Mouse (Mus musculus) CH12.LX (cell line): ENCODE data around the gene Lrriq3. TPM values are rescaled to one million over a fixed set of nuclear protein-coding genes. Genes with fewer than 3 reads are reported as not detected.

Source experiments
- DNase-seq: peaks from one replicate; pipeline ENCODE4 v3.0.0-alpha.2; 2013; ENCODE audit errors: extremely low read depth
- H3K27ac ChIP-seq: 2 replicates; pipeline ENCODE4 v1.5.1; 2012; ENCODE audit warnings: low read depth, mild to moderate bottlenecking, control low read depth, moderate library complexity; ENCODE audit not compliant: insufficient read depth
- H3K27me3 ChIP-seq: replicated peaks from 2 replicates; pipeline ENCODE3; 2012; ENCODE audit warnings: inconsistent platforms
- H3K36me3 ChIP-seq, 2 experiments: replicated peaks in 1 of 2; 2 replicates each; pipeline versions ENCODE3 to v1.6.1; 2012; ENCODE audit warnings: inconsistent platforms in 1 of 2, low read length in 1 of 2, mild to moderate bottlenecking in 1 of 2, mixed read lengths in 1 of 2, moderate library complexity in 1 of 2; ENCODE audit not compliant: control insufficient read depth in 1 of 2, insufficient read depth in 1 of 2
- H3K4me1 ChIP-seq, 2 experiments: 2 replicates each; pipeline ENCODE4 v1.6.1; 2012; ENCODE audit warnings: inconsistent platforms in 1 of 2, moderate library complexity in 1 of 2; ENCODE audit not compliant: insufficient read depth in 2 of 2, control insufficient read depth in 1 of 2
- H3K4me2 ChIP-seq: 2 replicates; pipeline ENCODE4 v1.6.1; 2012; ENCODE audit warnings: low read depth, mild to moderate bottlenecking, control low read depth; ENCODE audit not compliant: poor library complexity, insufficient read depth, severe bottlenecking
- H3K4me3 ChIP-seq, 3 experiments: fragments of 150-350 bp in 1 of 3; sonication (generic) in 1 of 3; replicated peaks in 1 of 3; 2 replicates each; pipeline versions ENCODE3 to v1.5.1; 2011 to 2012; ENCODE audit warnings: low read depth in 2 of 3, low read length in 2 of 3, mild to moderate bottlenecking in 2 of 3, moderate library complexity in 2 of 3, control low read depth in 1 of 3, improper control_type of control experiment in 1 of 3, inconsistent platforms in 1 of 3, mixed read lengths in 1 of 3; ENCODE audit not compliant: poor library complexity in 1 of 3
- H3K79me2 ChIP-seq: replicated peaks from 2 replicates; pipeline ENCODE4 v1.6.1; 2012; ENCODE audit warnings: mild to moderate bottlenecking, moderate library complexity; ENCODE audit not compliant: control insufficient read depth, poor library complexity, insufficient read depth, severe bottlenecking; ENCODE audit errors: extremely low read depth
- H3K9ac ChIP-seq: 2 replicates; pipeline ENCODE4 v1.6.1; 2012; ENCODE audit warnings: low read depth, mild to moderate bottlenecking, control low read depth, moderate library complexity; ENCODE audit not compliant: insufficient read depth
- H3K9me3 ChIP-seq: replicated peaks from 2 replicates; pipeline ENCODE3; 2012; ENCODE audit warnings: low read length, inconsistent platforms, mixed read lengths
- BHLHE40 ChIP-seq: IDR thresholded peaks from 2 replicates; pipeline ENCODE4 v1.6.1; 2011; ENCODE audit warnings: mild to moderate bottlenecking, low read depth, low read length, improper control_type of control experiment
- CHD1 ChIP-seq: IDR thresholded peaks from 2 replicates; pipeline ENCODE4 v1.6.1; 2012; ENCODE audit warnings: low read depth, low read length, improper control_type of control experiment, inconsistent platforms
- CTCF ChIP-seq, 2 experiments: IDR thresholded peaks in 1 of 2; conservative IDR thresholded peaks in 1 of 2; 2 replicates each; pipeline ENCODE4 v1.5.1; 2011 to 2012; ENCODE audit warnings: low read depth in 2 of 2, low read length in 2 of 2, improper control_type of control experiment in 1 of 2, inconsistent platforms in 1 of 2, mild to moderate bottlenecking in 1 of 2, moderate library complexity in 1 of 2
- ELF1 ChIP-seq: IDR thresholded peaks from 2 replicates; pipeline ENCODE4 v1.6.1; 2014; ENCODE audit warnings: low read depth, mild to moderate bottlenecking, inconsistent platforms, low read length, improper control_type of control experiment
- JUN ChIP-seq: IDR thresholded peaks from 2 replicates; pipeline ENCODE4 v1.6.1; 2011; ENCODE audit warnings: low read depth, mild to moderate bottlenecking, low read length, improper control_type of control experiment, moderate library complexity; ENCODE audit not compliant: insufficient read depth
- JUND ChIP-seq: conservative IDR thresholded peaks from 2 replicates; pipeline ENCODE4 v1.6.1; 2011; ENCODE audit warnings: low read depth, low read length, improper control_type of control experiment
- MAX ChIP-seq: IDR thresholded peaks from 2 replicates; pipeline ENCODE4 v1.6.1; 2011; ENCODE audit warnings: low read length, improper control_type of control experiment
- MEF2A ChIP-seq: IDR thresholded peaks from 2 replicates; pipeline ENCODE4 v1.6.1; 2014; ENCODE audit warnings: low read depth, mild to moderate bottlenecking, inconsistent platforms, low read length, improper control_type of control experiment, borderline replicate concordance
- MXI1 ChIP-seq: IDR thresholded peaks from 2 replicates; pipeline ENCODE4 v1.6.1; 2011; ENCODE audit warnings: mild to moderate bottlenecking, low read depth, low read length, improper control_type of control experiment
- MYC ChIP-seq: IDR thresholded peaks from 2 replicates; pipeline ENCODE4 v1.6.1; 2011; ENCODE audit warnings: low read depth, mild to moderate bottlenecking, improper control_type of control experiment, low read length
- PAX5 ChIP-seq: IDR thresholded peaks from 2 replicates; pipeline ENCODE4 v1.6.1; 2012; ENCODE audit warnings: low read length, inconsistent platforms, mixed read lengths
- POLR2A ChIP-seq: IDR thresholded peaks from 2 replicates; pipeline ENCODE4 v1.6.1; 2011; ENCODE audit warnings: low read depth, mild to moderate bottlenecking, improper control_type of control experiment, low read length
- RCOR1 ChIP-seq: conservative IDR thresholded peaks from 2 replicates; pipeline ENCODE4 v1.6.1; 2012; ENCODE audit warnings: low read depth, mild to moderate bottlenecking, inconsistent platforms, low read length, improper control_type of control experiment
- SMC3 ChIP-seq: IDR thresholded peaks from 2 replicates; pipeline ENCODE4 v1.6.1; 2011; ENCODE audit warnings: low read depth, low read length, improper control_type of control experiment
- TBP ChIP-seq: conservative IDR thresholded peaks from 2 replicates; pipeline ENCODE4 v1.6.1; 2011; ENCODE audit warnings: low read depth, low read length, improper control_type of control experiment
- TCF12 ChIP-seq: IDR thresholded peaks from 2 replicates; pipeline ENCODE4 v1.6.1; 2014; ENCODE audit warnings: low read depth, mild to moderate bottlenecking, inconsistent platforms, low read length, improper control_type of control experiment
- UBTF ChIP-seq: IDR thresholded peaks from 2 replicates; pipeline ENCODE4 v1.6.1; 2012; ENCODE audit warnings: low read depth, mild to moderate bottlenecking, inconsistent platforms, low read length, improper control_type of control experiment, moderate library complexity
- USF1 ChIP-seq: IDR thresholded peaks from 2 replicates; pipeline ENCODE4 v1.6.1; 2014; ENCODE audit warnings: low read depth, mild to moderate bottlenecking, inconsistent platforms, low read length, improper control_type of control experiment
- ZC3H11A ChIP-seq: IDR thresholded peaks from 2 replicates; pipeline ENCODE4 v1.6.1; 2012; ENCODE audit warnings: low read depth, mild to moderate bottlenecking, inconsistent platforms, low read length, improper control_type of control experiment
- ZKSCAN1 ChIP-seq: IDR thresholded peaks from 2 replicates; pipeline ENCODE4 v1.6.1; 2012; ENCODE audit warnings: low read depth, inconsistent platforms, low read length, improper control_type of control experiment, borderline replicate concordance
- ZNF384 ChIP-seq: IDR thresholded peaks from 2 replicates; pipeline ENCODE4 v1.6.1; 2012; ENCODE audit warnings: low read depth, low read length, improper control_type of control experiment, inconsistent platforms
- dilution Hi-C: fragments of 300-500 bp; cut with MboI; formaldehyde crosslinking; loops from 2 replicates; pipeline ENCODE4 v1.14.3; 2020; ENCODE audit warnings: low sequenced_read_pairs; ENCODE audit not compliant: extremely low pct_unique_long_range_greater_than_20kb, extremely low pct_ligation_motif_present
- in situ Hi-C: fragments of 300-500 bp; cut with MboI; formaldehyde crosslinking; loops from 3 replicates; pipeline ENCODE4 v1.14.3; 2019; ENCODE audit warnings: low sequenced_read_pairs, low pct_ligation_motif_present, low pct_unique_long_range_greater_than_20kb, mixed read lengths
- polyA plus RNA-seq: library from polyadenylated mRNA; unstranded; fragments of >175 nt; gene quantifications from 2 replicates; pipeline ENCODE4 v1.2.1, GENCODE M21; 2012; ENCODE audit warnings: low read depth; ENCODE audit not compliant: insufficient read length
- total RNA-seq, 2 experiments: library from RNA; depleted of rRNA; stranded (reverse); fragments of 300-350 nt in 1 of 2; fragments of >200 nt in 1 of 2; gene quantifications; 2 replicates each; pipeline ENCODE4 v1.2.3; 2012 to 2014

Gene Lrriq3
- total and polyA plus RNA-seq, 3 experiments, result 0.51 to 1.7 (median 0.68) TPM

DNA sequence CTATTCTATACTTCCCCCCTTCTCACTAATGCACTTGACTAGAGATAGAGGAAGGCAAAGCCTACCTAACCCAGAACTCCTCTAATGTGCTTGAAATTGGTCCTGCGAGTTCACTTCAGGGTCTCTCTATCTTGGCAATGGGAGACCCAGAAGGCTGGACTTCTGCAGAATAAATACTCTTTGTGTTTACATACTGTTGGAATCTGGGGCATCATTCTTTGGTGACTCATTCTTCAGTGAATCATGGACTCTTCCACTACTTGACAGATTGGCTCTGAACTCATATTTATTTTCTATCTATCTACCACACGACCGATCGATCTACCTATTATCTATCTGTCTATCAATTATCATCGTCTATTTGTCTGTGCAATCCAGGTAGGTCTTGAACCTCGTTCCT, 1.2 kb upstream of the Lrriq3 start:
- Histone ChIP-seq H3K27me3 (no peaks in the 10 kb centered on the region), H3K4me2 (peak overlapping the region; percentile 90), H3K36me3 (peaks cover 7 to 13% of the 10 kb centered on the region in 2 experiments), H3K4me1 (peaks cover 2 to 5% of the 10 kb centered on the region in 2 experiments; a peak in 2 of 4 replicates), H3K9me3 (peaks cover 2% of the 10 kb centered on the region), H3K79me2 (no peaks in the 10 kb centered on the region; the same call in 1 of the 2 replicates), H3K27ac (no peak overlapping the region), H3K4me3 (peak overlapping the region in 2 of 3 experiments; percentile 78 to 88), H3K9ac (peak overlapping the region; percentile 95; the same call in 1 of the 2 replicates)
- dilution Hi-C loops, result no loop called here
- TF ChIP-seq MAX (no peak), POLR2A (no peak), MXI1 (no peak), PAX5 (no peak), TBP (no peak), JUN (no peak), ZC3H11A (no peak), TCF12 (no peak), CHD1 (no peak), RCOR1 (no peak), ELF1 (no peak), SMC3 (no peak), BHLHE40 (no peak), MYC (no peak), UBTF (no peak), ZNF384 (no peak), CTCF (conservative IDR thresholded peaks at IDR 0.05 in 1 of 2, IDR thresholded peaks at IDR 0.05 in 1 of 2; ENCODE audit: low read depth in 2 of 2, low read length in 2 of 2) (no peak), USF1 (no peak), JUND (no peak)
- in situ Hi-C loops, result no loop called here
- DNase-seq, result no peak

- H3K27ac ChIP-seq, result no peak overlapping the region
- no peaks in the 10 kb centered on the region for H3K36me3 ChIP-seq
- DNase-seq, result no peak
- no peak overlapping the region for H3K9ac ChIP-seq
- in situ Hi-C loops (no loop called here), dilution Hi-C loops (no loop called here)
- H3K27me3 ChIP-seq, result no peaks in the 10 kb centered on the region
- H3K4me2 ChIP-seq, result no peak overlapping the region
- H3K79me2 ChIP-seq, result no peaks in the 10 kb centered on the region
- TF ChIP-seq BHLHE40, result no peak
- no peak for TF ChIP-seq CTCF (conservative IDR thresholded peaks at IDR 0.05 in 1 of 2, IDR thresholded peaks at IDR 0.05 in 1 of 2; ENCODE audit: low read depth in 2 of 2, low read length in 2 of 2)
- no peak for TF ChIP-seq ZKSCAN1
- no peak for TF ChIP-seq SMC3
- no peak for TF ChIP-seq MEF2A
- no peak for TF ChIP-seq RCOR1
- TF ChIP-seq ZC3H11A, result no peak
- TF ChIP-seq MXI1, result no peak
- no peak for TF ChIP-seq JUN
- no peak overlapping the region for H3K4me3 ChIP-seq
- H3K4me1 ChIP-seq, result peaks cover 0 to 2% of the 10 kb centered on the region in 2 experiments; a peak in 2 of 4 replicates
- H3K9me3 ChIP-seq, result no peaks in the 10 kb centered on the region
These were observed 6.0 kb downstream of the Lrriq3 start for GRCm38 (mm10) chr3:155099266-155099665.
